Mouse (Mus musculus) adrenal gland, adult 2 months (tissue): Measurements from ENCODE around the gene Cd200. TPM values are rescaled to one million over a fixed set of nuclear protein-coding genes. Genes with fewer than 3 reads are reported as not detected.
A peak's percentile ranks its signal among the peaks of the same experiment; 100 is the strongest.
"Not testable (repeated sequence)": the region's sequence is repeated elsewhere in the genome, so short reads cannot be mapped to it uniquely, and the experiment has no call there.

ENCODE experiments used
- DNase-seq: peaks from one replicate; pipeline ENCODE4 v3.0.0; 2021
- long read RNA-seq: library from polyadenylated mRNA; stranded (forward); transcript quantifications from one replicate; pipeline ENCODE4 v2.0.0, GENCODE M21; 2021
- polyA plus RNA-seq: library from polyadenylated mRNA; depleted of rRNA; stranded (reverse); fragments of >200 nt; gene quantifications from 2 replicates; pipeline ENCODE4 v1.2.3, GENCODE M21; 2012; rRNA removed
- total RNA-seq, 2 experiments: library from RNA; stranded (reverse); gene quantifications; 2 replicates each; pipeline ENCODE4 v1.2.3; 2021

The Cd200 gene
- total RNA-seq (10 to 100 TPM; 39.9 to 67.3 TPM), polyA plus RNA-seq (25.4 and 27.2 TPM in 2 replicates)
- long read RNA-seq, transcript Cd200-210 (2 exons, 281 nt), result minor isoform, 5 of 29 reads
- long read RNA-seq, transcript Cd200-202 (6 exons, 2,347 nt), result major isoform, 10 of 29 reads
- long read RNA-seq, partial matches to known transcripts, result 4 of 29 reads
- long read RNA-seq, other reads (novel, unspliced or antisense), result 10 of 29 reads

- peak; percentile 43 for DNase-seq
These were observed at the start of gene Cd200 for GRCm38 (mm10) chr16:45408425-45409063. Gene Cd200 (minus strand): TSS chr16:45409053.

- DNase-seq, result no peak
These were observed 45.9 kb upstream of the Cd200 start for GRCm38 (mm10) chr16:45454762-45455161.

- DNase-seq, result no peak
These were observed 28.4 kb upstream of the Cd200 start for GRCm38 (mm10) chr16:45437230-45437739.

GRCm38 (mm10) chr16:45435591-45435990 is 26.7 kb upstream of the Cd200 start:
- no peak for DNase-seq

- no peak for DNase-seq
These were observed 18.8 kb upstream of the Cd200 start for GRCm38 (mm10) chr16:45427651-45428050.

GRCm38 (mm10) chr16:45413497-45413896 is 4.6 kb upstream of the Cd200 start:
- no peak for DNase-seq

GRCm38 (mm10) chr16:45409064-45409446 is 202 bp upstream of the Cd200 start:
- not testable (repeated sequence) for DNase-seq

GRCm38 (mm10) chr16:45407645-45408400 is 1.0 kb downstream of the Cd200 start:
- DNase-seq, result no peak

GRCm38 (mm10) chr16:45407091-45407490 is 1.8 kb downstream of the Cd200 start:
- no peak for DNase-seq

- no peak for DNase-seq
These were observed 5.9 kb downstream of the Cd200 start for GRCm38 (mm10) chr16:45402951-45403350.

- DNase-seq, result no peak
These were observed 6.8 kb downstream of the Cd200 start for GRCm38 (mm10) chr16:45402036-45402435.

GRCm38 (mm10) chr16:45399947-45400555 is 8.8 kb downstream of the Cd200 start:
- DNase-seq, result no peak

GRCm38 (mm10) chr16:45399411-45399810 is 9.4 kb downstream of the Cd200 start:
- DNase-seq, result no peak

GRCm38 (mm10) chr16:45397440-45397839 is 11.4 kb downstream of the Cd200 start:
- DNase-seq, result no peak

- DNase-seq, result no peak
These were observed 16.6 kb downstream of the Cd200 start for GRCm38 (mm10) chr16:45392246-45392645.

- DNase-seq, result no peak
These were observed 17.2 kb downstream of the Cd200 start for GRCm38 (mm10) chr16:45391680-45392079.

GRCm38 (mm10) chr16:45390286-45390956 is 18.4 kb downstream of the Cd200 start:
- DNase-seq, result no peak

GRCm38 (mm10) chr16:45389833-45390232 is 19.0 kb downstream of the Cd200 start:
- DNase-seq, result no peak

- DNase-seq, result no peak
These were observed 19.8 kb downstream of the Cd200 start for GRCm38 (mm10) chr16:45389041-45389440.

- DNase-seq, result no peak
These were observed 27.0 kb downstream of the Cd200 start for GRCm38 (mm10) chr16:45381811-45382210.

GRCm38 (mm10) chr16:45378959-45379358 is 29.9 kb downstream of the Cd200 start:
- DNase-seq, result no peak
